Mouse (Mus musculus): ENCODE measurements at regions not wholly inside any gene's neighbourhood (a gene's known extent, or its start where the extent isn't known, plus 50 kb on each side); places are given as distances from the start of the nearest gene placed in this dataset.

DNA sequence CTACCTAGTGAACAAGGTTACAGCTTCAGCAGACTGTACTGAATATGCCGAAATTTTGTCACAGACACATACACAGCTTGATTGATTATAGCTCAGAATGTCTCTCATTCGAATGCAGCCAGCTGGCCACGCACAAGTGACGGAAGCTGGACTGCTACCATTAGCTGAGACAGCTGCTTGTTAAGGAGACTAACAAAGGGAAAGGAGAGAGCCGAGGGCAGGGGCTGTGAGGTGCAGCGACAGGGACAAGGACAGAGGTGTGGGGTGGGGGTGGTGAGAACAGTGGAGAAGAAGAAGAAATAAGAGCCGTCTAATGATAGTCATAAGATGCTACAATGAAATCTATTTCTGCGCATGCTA lies 115.4 kb upstream of the 9330182O14Rik start:
- WGBS, result 60% methylated on average over 8 of the region's 8 CpGs
- H3K4me3 ChIP-seq (ENCODE audit: low read depth, low read length), result no peak overlapping the region
- no peak overlapping the region for H3K9ac ChIP-seq (replicated peaks; ENCODE audit: low read length)
- no peak; the same call in 1 of the 2 replicates for ATAC-seq (replicated peaks; ENCODE audit: insufficient number of reproducible peaks, low FRiP score, low TSS enrichment, low read depth)
- H3K9me3 ChIP-seq (replicated peaks; ENCODE audit: control insufficient read depth, low read length), result no peaks in the 10 kb centered on the region
- H3K4me2 ChIP-seq (ENCODE audit: low read depth, low read length), result no peak overlapping the region
- no peaks in the 10 kb centered on the region for H3K27me3 ChIP-seq (ENCODE audit: control insufficient read depth, insufficient read depth, low read length)
- no peak overlapping the region for H3K27ac ChIP-seq (replicated peaks; ENCODE audit: low read depth, low read length)
- H3K4me1 ChIP-seq (ENCODE audit: control insufficient read depth, insufficient read depth, low read length), result no peaks in the 10 kb centered on the region
- no peak for DNase-seq (ENCODE audit: low spot score)
- H3K36me3 ChIP-seq (replicated peaks; ENCODE audit: control insufficient read depth, insufficient read depth, low read depth, low read length), result no peaks in the 10 kb centered on the region

DNA sequence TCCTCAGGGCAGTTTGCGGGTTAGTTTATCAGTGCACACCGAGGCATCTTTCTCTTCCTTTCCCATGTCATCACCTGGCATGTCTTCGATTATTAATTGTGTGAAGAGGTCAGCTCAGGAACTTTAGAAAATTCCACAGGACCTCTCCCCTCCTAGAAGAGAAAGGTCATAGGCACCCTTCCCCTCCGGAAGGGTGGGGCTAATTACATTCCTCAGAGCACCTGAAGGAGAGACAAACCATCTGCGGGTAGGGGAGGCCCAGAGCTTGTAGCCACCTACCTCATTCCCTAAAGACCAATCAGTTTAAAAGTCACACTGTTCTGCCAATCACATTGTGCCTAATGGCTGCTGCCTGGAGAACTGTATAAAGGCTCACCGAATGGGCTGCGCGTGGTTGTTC lies 114.9 kb upstream of the 9330182O14Rik start:
- WGBS, result 83% methylated on average over 8 of the region's 8 CpGs
- Histone ChIP-seq H3K36me3 (replicated peaks; ENCODE audit: control insufficient read depth, insufficient read depth, low read depth, low read length) (no peaks in the 10 kb centered on the region), H3K9me3 (replicated peaks; ENCODE audit: control insufficient read depth, low read length) (no peaks in the 10 kb centered on the region), H3K27ac (replicated peaks; ENCODE audit: low read depth, low read length) (no peak overlapping the region), H3K4me2 (ENCODE audit: low read depth, low read length) (no peak overlapping the region), H3K4me1 (ENCODE audit: control insufficient read depth, insufficient read depth, low read length) (no peaks in the 10 kb centered on the region), H3K9ac (replicated peaks; ENCODE audit: low read length) (no peak overlapping the region), H3K4me3 (ENCODE audit: low read depth, low read length) (no peak overlapping the region), H3K27me3 (ENCODE audit: control insufficient read depth, insufficient read depth, low read length) (no peaks in the 10 kb centered on the region)
- no peak for DNase-seq (ENCODE audit: low spot score)
- no peak for ATAC-seq (replicated peaks; ENCODE audit: insufficient number of reproducible peaks, low FRiP score, low TSS enrichment, low read depth)

DNA sequence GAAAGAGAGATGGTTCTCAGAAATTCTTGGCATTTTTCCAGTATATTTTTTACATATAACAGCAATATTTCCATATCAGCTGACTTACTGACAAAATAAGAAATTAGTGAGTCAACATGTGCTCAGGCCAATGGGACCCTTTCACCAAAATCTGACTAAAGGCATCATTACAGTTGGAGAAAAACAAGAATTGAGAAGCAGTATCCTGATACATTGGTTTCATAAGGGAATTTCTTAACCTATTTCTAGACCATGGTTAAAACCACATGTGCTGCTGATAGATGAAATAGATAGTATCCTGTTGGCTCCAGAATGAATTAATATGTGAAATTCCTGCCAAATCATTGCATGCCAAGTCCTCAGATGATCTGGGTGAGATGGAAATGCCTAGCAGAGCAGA lies 114.1 kb upstream of the 9330182O14Rik start:
- ATAC-seq (replicated peaks; ENCODE audit: insufficient number of reproducible peaks, low FRiP score, low TSS enrichment, low read depth), result no peak
- no peaks in the 10 kb centered on the region for H3K9me3 ChIP-seq (replicated peaks; ENCODE audit: control insufficient read depth, low read length)

DNA sequence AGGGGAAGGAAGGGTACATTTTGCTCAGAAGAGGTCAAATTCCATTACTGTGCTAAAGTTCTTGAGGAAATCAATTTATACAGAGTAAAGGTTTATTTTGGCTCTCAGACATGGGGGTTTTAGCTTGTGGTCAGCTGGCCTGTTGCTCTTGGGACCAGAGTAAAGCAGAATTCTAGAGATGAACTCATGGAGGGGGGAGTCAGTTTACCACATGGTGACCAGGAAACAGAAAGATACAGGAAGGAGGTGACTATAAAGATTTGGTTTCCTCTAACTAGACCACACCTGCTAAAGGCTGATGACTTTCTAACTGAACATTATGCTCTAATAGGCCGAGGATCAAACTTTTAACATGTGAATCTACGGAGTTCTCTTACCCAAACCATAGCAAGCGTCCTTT lies 113.5 kb upstream of the 9330182O14Rik start:
- Histone ChIP-seq H3K36me3 (replicated peaks; ENCODE audit: control insufficient read depth, insufficient read depth, low read depth, low read length) (no peaks in the 10 kb centered on the region), H3K27ac (replicated peaks; ENCODE audit: low read depth, low read length) (no peak overlapping the region), H3K4me3 (ENCODE audit: low read depth, low read length) (no peak overlapping the region), H3K27me3 (ENCODE audit: control insufficient read depth, insufficient read depth, low read length) (no peaks in the 10 kb centered on the region), H3K4me2 (ENCODE audit: low read depth, low read length) (no peak overlapping the region), H3K4me1 (ENCODE audit: control insufficient read depth, insufficient read depth, low read length) (no peaks in the 10 kb centered on the region), H3K9ac (replicated peaks; ENCODE audit: low read length) (no peak overlapping the region), H3K9me3 (replicated peaks; ENCODE audit: control insufficient read depth, low read length) (no peaks in the 10 kb centered on the region)
- DNase-seq (ENCODE audit: low spot score) (no peak), ATAC-seq (replicated peaks; ENCODE audit: insufficient number of reproducible peaks, low FRiP score, low TSS enrichment, low read depth) (no peak)
- 91% methylated on average over 3 of the region's 3 CpGs for WGBS

More for the DNA sequence above, 114.1 kb upstream of the 9330182O14Rik start:
- Histone ChIP-seq H3K4me2 (ENCODE audit: low read depth, low read length) (no peak overlapping the region), H3K27me3 (ENCODE audit: control insufficient read depth, insufficient read depth, low read length) (no peaks in the 10 kb centered on the region), H3K4me3 (ENCODE audit: low read depth, low read length) (no peak overlapping the region), H3K4me1 (ENCODE audit: control insufficient read depth, insufficient read depth, low read length) (no peaks in the 10 kb centered on the region), H3K9ac (replicated peaks; ENCODE audit: low read length) (no peak overlapping the region), H3K36me3 (replicated peaks; ENCODE audit: control insufficient read depth, insufficient read depth, low read depth, low read length) (no peaks in the 10 kb centered on the region), H3K27ac (replicated peaks; ENCODE audit: low read depth, low read length) (no peak overlapping the region)
- no peak for DNase-seq (ENCODE audit: low spot score)

DNA sequence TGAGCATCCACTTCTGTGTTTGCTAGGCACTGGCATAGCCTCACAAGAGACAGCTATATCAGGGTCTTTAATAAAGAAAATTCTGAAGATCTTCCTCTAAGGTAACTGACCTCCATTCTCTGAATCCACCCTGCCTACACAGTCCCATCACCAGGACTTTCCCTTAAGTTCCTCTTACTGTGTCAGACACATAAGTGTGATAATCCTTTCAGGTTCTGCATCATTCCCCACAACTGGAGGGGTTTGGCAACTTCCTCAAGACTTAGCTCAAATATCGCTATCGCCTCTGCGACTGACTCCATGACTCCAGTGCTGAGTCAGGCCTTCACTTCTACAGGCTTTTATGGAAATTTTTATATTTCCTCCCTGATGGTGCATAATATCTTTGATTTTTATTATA lies 111.0 kb upstream of the 9330182O14Rik start:
- Histone ChIP-seq H3K27me3 (ENCODE audit: control insufficient read depth, insufficient read depth, low read length) (no peaks in the 10 kb centered on the region), H3K4me2 (ENCODE audit: low read depth, low read length) (no peak overlapping the region), H3K9ac (replicated peaks; ENCODE audit: low read length) (no peak overlapping the region), H3K4me1 (ENCODE audit: control insufficient read depth, insufficient read depth, low read length) (no peaks in the 10 kb centered on the region), H3K27ac (replicated peaks; ENCODE audit: low read depth, low read length) (no peak overlapping the region), H3K4me3 (ENCODE audit: low read depth, low read length) (no peak overlapping the region), H3K36me3 (replicated peaks; ENCODE audit: control insufficient read depth, insufficient read depth, low read depth, low read length) (no peaks in the 10 kb centered on the region), H3K9me3 (replicated peaks; ENCODE audit: control insufficient read depth, low read length) (no peaks in the 10 kb centered on the region)
- DNase-seq (ENCODE audit: low spot score) (no peak), ATAC-seq (replicated peaks; ENCODE audit: insufficient number of reproducible peaks, low FRiP score, low TSS enrichment, low read depth) (no peak)
- WGBS, result 91% methylated on average over 3 of the region's 3 CpGs

DNA sequence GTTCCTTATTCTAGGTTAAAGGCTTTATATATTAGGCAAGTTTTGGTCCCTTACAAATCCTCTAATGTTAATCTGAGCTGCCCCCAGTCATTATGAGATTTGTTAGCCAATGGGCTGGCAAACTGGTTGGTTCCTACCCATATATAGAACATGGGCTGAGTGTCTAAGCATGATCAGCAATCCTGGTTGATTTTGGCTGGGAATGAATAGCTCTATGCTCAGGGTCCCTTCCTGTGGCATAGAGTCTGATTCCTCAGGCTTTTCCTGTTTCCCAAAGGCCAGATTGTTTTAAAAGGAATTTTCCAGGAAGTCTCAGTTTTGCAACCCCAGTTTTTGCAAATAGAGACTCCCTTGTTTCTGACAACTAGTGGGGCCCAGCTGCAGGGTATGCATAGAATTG lies 102.1 kb upstream of the 9330182O14Rik start:
- no peak for DNase-seq (ENCODE audit: low spot score)
- H3K27me3 ChIP-seq (ENCODE audit: control insufficient read depth, insufficient read depth, low read length), result no peaks in the 10 kb centered on the region
- no peak for ATAC-seq (replicated peaks; ENCODE audit: insufficient number of reproducible peaks, low FRiP score, low TSS enrichment, low read depth)

DNA sequence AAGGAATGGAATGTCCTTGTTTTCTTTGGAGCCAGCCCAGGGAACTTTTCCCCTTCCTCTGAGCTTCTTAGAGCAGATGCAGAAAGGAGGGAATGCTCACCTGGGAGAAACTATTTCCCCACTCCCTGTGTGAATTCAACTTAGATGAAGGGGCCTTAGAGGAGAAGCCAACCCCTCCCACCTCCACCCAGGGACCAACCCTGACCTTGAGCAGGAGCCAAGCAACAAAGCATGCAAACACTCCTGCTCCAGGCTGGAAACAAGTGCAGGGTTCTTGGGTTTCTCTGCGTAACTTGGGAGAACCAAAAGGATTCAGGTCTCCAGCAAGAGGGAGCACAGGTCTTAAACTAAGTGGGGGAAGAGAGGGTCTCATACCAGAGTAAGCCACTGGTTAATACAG lies 98.0 kb upstream of the 9330182O14Rik start:
- DNase-seq (ENCODE audit: low spot score) (no peak), ATAC-seq (replicated peaks; ENCODE audit: insufficient number of reproducible peaks, low FRiP score, low TSS enrichment, low read depth) (no peak)
- H3K9me3 ChIP-seq (replicated peaks; ENCODE audit: control insufficient read depth, low read length), result no peaks in the 10 kb centered on the region
- H3K27ac ChIP-seq (replicated peaks; ENCODE audit: low read depth, low read length), result no peak overlapping the region
- H3K9ac ChIP-seq (replicated peaks; ENCODE audit: low read length), result no peak overlapping the region
- H3K36me3 ChIP-seq (replicated peaks; ENCODE audit: control insufficient read depth, insufficient read depth, low read depth, low read length), result no peaks in the 10 kb centered on the region
- no peaks in the 10 kb centered on the region for H3K4me1 ChIP-seq (ENCODE audit: control insufficient read depth, insufficient read depth, low read length)
- H3K4me2 ChIP-seq (ENCODE audit: low read depth, low read length), result no peak overlapping the region
- H3K27me3 ChIP-seq (ENCODE audit: control insufficient read depth, insufficient read depth, low read length), result no peaks in the 10 kb centered on the region
- WGBS, result 81% methylated on average over 1 of the region's 1 CpGs
- no peak overlapping the region for H3K4me3 ChIP-seq (ENCODE audit: low read depth, low read length)

More for the DNA sequence above, 102.1 kb upstream of the 9330182O14Rik start:
- H3K9me3 ChIP-seq (replicated peaks; ENCODE audit: control insufficient read depth, low read length), result no peaks in the 10 kb centered on the region
- H3K36me3 ChIP-seq (replicated peaks; ENCODE audit: control insufficient read depth, insufficient read depth, low read depth, low read length), result no peaks in the 10 kb centered on the region
- no peak overlapping the region for H3K9ac ChIP-seq (replicated peaks; ENCODE audit: low read length)
- no peak overlapping the region for H3K4me3 ChIP-seq (ENCODE audit: low read depth, low read length)
- no peak overlapping the region for H3K27ac ChIP-seq (replicated peaks; ENCODE audit: low read depth, low read length)
- H3K4me2 ChIP-seq (ENCODE audit: low read depth, low read length), result no peak overlapping the region
- no peaks in the 10 kb centered on the region for H3K4me1 ChIP-seq (ENCODE audit: control insufficient read depth, insufficient read depth, low read length)

DNA sequence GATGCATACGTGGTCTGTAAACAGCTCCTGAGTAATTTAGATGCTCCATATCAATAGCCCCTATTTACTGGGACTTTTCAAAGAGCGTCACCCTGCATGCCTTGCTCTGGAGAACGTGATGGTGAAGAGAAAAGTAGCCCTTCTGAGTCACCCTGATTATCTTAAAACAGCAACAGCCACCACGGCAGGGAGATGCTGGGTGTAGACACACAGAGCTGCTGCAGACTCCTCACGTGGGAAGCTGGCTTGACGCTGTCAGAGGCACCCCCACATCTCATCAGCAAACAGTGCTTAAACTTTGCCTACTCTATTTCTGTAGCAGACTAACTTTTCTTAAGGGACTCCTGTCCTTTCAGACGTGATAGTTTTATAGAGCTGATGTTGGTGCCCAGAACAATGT lies 96.9 kb upstream of the 9330182O14Rik start:
- no peaks in the 10 kb centered on the region for H3K27me3 ChIP-seq (ENCODE audit: control insufficient read depth, insufficient read depth, low read length)
- H3K9me3 ChIP-seq (replicated peaks; ENCODE audit: control insufficient read depth, low read length), result no peaks in the 10 kb centered on the region
- no peak overlapping the region for H3K27ac ChIP-seq (replicated peaks; ENCODE audit: low read depth, low read length)
- H3K9ac ChIP-seq (replicated peaks; ENCODE audit: low read length), result no peak overlapping the region
- no peaks in the 10 kb centered on the region for H3K36me3 ChIP-seq (replicated peaks; ENCODE audit: control insufficient read depth, insufficient read depth, low read depth, low read length)
- 75% methylated on average over 7 of the region's 7 CpGs for WGBS
- no peak overlapping the region for H3K4me2 ChIP-seq (ENCODE audit: low read depth, low read length)
- DNase-seq (ENCODE audit: low spot score), result no peak
- H3K4me1 ChIP-seq (ENCODE audit: control insufficient read depth, insufficient read depth, low read length), result no peaks in the 10 kb centered on the region
- no peak for ATAC-seq (replicated peaks; ENCODE audit: insufficient number of reproducible peaks, low FRiP score, low TSS enrichment, low read depth)
- H3K4me3 ChIP-seq (ENCODE audit: low read depth, low read length), result no peak overlapping the region

DNA sequence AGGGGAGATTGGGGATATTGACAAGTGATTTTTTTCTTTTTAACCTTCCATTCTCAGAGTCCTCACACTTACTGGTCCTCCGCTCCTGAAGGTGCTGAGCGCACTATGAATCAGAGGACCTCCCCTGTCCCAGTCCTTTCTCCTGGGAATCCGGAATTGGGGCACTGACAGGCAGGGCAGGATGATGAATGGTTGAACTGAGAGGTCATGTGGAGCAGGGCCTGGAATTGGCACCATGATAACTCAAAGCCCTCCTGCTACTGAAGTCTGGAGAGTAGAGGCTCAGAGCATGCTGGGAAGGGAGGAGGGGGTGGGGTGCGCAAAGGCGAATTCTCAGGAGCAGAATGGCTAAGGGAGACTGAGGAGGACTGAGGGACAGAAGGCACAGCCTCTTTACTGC lies 87.9 kb upstream of the 9330182O14Rik start:
- WGBS, result 58% methylated on average over 5 of the region's 5 CpGs
- Histone ChIP-seq H3K9me3 (replicated peaks; ENCODE audit: control insufficient read depth, low read length) (no peaks in the 10 kb centered on the region), H3K4me3 (ENCODE audit: low read depth, low read length) (no peak overlapping the region), H3K9ac (replicated peaks; ENCODE audit: low read length) (no peak overlapping the region), H3K27me3 (ENCODE audit: control insufficient read depth, insufficient read depth, low read length) (no peaks in the 10 kb centered on the region), H3K4me2 (ENCODE audit: low read depth, low read length) (no peak overlapping the region), H3K27ac (replicated peaks; ENCODE audit: low read depth, low read length) (no peak overlapping the region), H3K4me1 (ENCODE audit: control insufficient read depth, insufficient read depth, low read length) (no peaks in the 10 kb centered on the region), H3K36me3 (replicated peaks; ENCODE audit: control insufficient read depth, insufficient read depth, low read depth, low read length) (no peaks in the 10 kb centered on the region)
- no peak for ATAC-seq (replicated peaks; ENCODE audit: insufficient number of reproducible peaks, low FRiP score, low TSS enrichment, low read depth)
- no peak for DNase-seq (ENCODE audit: low spot score)

Data from embryonic facial prominence, embryonic 11.5 days (tissue).